Mouse (Mus musculus) Patski (cell line): ENCODE results near the gene Fmnl1. TPM values are rescaled to one million over a fixed set of nuclear protein-coding genes. Genes with fewer than 3 reads are reported as not detected.

Source experiments
- ATAC-seq: fragments of 100-300 bp; one replicate; pipeline ENCODE4 v1.8.0; 2021
- CTCF ChIA-PET: fragments of 350-600 bp; sonication (Branson Sonifier 250); formaldehyde crosslinking; loops from one replicate; lab custom pipeline; 2022; ENCODE audit warnings: inconsistent platforms; lab: Charles Lee
- POLR2A ChIA-PET: fragments of 350-600 bp; sonication (Branson Sonifier 250); formaldehyde crosslinking; loops from one replicate; lab custom pipeline; 2022; ENCODE audit warnings: antibody characterized with exemption, inconsistent platforms; lab: Charles Lee
- DNase-seq: peaks from one replicate; pipeline ENCODE4 v3.0.0-alpha.2; 2011; ENCODE audit warnings: low read depth, low spot score
- H3K27me3 ChIP-seq: fragments of 371-371 bp; one replicate; pipeline ENCODE4 v1.5.1; 2021
- CTCF ChIP-seq: fragments of 100-300 bp; IDR thresholded peaks from one replicate; pipeline ENCODE4 v1.5.1; 2021
- in situ Hi-C: fragments of 300-500 bp; cut with MboI; formaldehyde crosslinking; loops from 3 replicates; pipeline ENCODE4 v1.11.1; 2018; ENCODE audit warnings: low pct_unique_long_range_greater_than_20kb, mixed read lengths
- polyA plus RNA-seq: library from polyadenylated mRNA; unstranded; gene quantifications from one replicate; pipeline ENCODE4 v1.2.3, GENCODE M21; 2021

Fmnl1 gene
- polyA plus RNA-seq, 1 experiment from 2014 or later: 22.4 TPM

DNA sequence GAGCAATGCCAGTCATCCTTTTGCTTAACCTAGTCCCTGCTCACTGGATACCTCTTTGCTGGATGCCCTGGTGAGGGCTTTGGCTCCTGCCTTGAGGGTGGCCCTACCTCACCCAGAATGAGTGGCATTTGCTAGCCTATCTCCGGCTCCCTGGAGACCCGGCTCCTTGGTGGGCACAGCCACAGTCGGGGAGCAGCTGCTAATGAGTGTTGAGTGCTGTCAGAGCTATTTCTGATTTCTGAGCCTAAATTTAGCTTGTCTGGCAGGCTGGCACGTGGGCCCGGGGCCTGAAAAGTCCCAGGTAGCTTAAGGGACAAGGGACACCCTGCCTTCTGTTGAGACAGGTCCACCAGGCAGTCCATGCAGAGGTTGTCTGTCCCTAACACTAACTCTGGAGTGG is 6.3 kb downstream of the Fmnl1 start:
- DNase-seq: no peak
- in situ Hi-C loops: no loop called here
- TF ChIP-seq CTCF: no peak
- H3K27me3 ChIP-seq: no peaks in the 10 kb centered on the region
- ChIA-PET CTCF (no interaction called here), POLR2A (interaction anchor here (1.6 kb wide), 1 partner anchor 16 kb away, joined by 3 read pairs; no protein-coding TSS in a partner anchor)
- no peak for ATAC-seq

DNA sequence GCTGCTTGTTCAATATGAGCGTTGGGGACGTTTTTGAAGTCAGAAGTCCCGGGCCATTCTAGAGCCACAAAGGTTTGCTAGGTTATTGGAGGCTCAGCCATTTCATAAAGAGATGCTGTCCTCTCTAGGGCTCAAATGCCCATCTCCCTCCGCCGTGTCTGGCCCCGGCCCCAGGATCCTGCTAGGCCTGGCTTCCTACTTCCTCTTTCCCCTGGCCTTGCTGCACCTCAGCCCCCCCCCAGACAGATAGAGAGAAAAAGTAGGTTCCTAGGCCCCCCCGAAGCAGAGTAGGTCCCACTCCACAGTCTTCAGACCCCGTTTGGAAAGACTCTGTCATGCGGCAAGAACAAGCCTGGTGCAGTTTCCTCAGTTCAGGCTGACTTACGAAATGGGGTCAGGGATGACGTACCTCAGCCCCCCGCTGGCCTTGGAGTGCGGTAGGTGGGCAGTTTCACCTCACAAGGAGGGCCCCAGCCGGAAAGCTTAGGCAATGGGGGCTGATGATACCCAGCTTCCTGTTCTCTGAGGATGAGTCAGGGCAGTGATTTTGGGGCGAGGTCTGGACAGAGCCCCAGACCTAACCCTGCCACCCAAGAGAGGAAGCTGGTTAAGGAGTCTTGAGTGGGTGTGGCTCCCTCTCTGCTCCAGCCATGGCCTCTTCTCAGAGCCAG is 7.0 kb downstream of the Fmnl1 start:
- in situ Hi-C loops: no loop called here
- ATAC-seq (no peak), DNase-seq (no peak)
- H3K27me3 ChIP-seq: no peaks in the 10 kb centered on the region
- POLR2A ChIA-PET: interaction anchor here (1.6 kb wide), 1 partner anchor 15 kb away, joined by 3 read pairs; no protein-coding TSS in a partner anchor
- no peak for TF ChIP-seq CTCF
- CTCF ChIA-PET: no interaction called here

- POLR2A ChIA-PET: interaction anchor here (1.6 kb wide), 1 partner anchor 14 kb away, joined by 3 read pairs; no protein-coding TSS in a partner anchor
- no peak for DNase-seq
- CTCF ChIA-PET: no interaction called here
- no peak for ATAC-seq
- H3K27me3 ChIP-seq: no peaks in the 10 kb centered on the region
- no peak for TF ChIP-seq CTCF
- in situ Hi-C loops: no loop called here
These were observed 7.8 kb downstream of the Fmnl1 start for GRCm38 (mm10) chr11:103178748-103179147.

GRCm38 (mm10) chr11:103180426-103180825 is 9.5 kb downstream of the Fmnl1 start:
- ATAC-seq: no peak
- in situ Hi-C loops: no loop called here
- no peaks in the 10 kb centered on the region for H3K27me3 ChIP-seq
- no peak for DNase-seq
- ChIA-PET CTCF (no interaction called here), POLR2A (no interaction called here)
- TF ChIP-seq CTCF: no peak

DNA sequence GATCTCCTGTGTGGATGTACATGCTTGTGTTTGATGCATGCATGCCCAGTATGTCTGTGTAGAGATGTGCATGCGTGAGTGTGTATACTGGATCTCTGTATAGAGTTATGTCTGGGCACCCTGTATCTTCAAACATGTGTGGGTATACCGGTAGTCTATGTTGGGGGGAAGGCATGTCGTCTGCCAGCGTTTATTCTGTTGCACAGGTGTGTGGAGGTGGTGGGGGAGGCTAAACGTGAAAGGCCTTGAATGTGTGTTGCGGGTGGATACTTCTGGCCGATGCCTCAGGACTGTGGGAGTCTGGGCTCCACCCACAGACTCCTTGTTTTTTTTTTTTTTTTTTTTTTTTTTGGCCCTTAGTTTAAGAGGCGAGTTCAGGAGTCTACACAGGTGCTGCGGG is 10.4 kb downstream of the Fmnl1 start:
- CTCF ChIA-PET: interaction anchor here (0.8 kb wide), 1 partner anchor 13 kb away, joined by 3 read pairs; no protein-coding TSS in a partner anchor
- ATAC-seq: no peak
- in situ Hi-C loops: no loop called here
- TF ChIP-seq CTCF: no peak
- no peaks in the 10 kb centered on the region for H3K27me3 ChIP-seq
- DNase-seq: no peak
- POLR2A ChIA-PET: no interaction called here

- in situ Hi-C loops: no loop called here
- ATAC-seq (no peak), DNase-seq (no peak)
- no peaks in the 10 kb centered on the region for H3K27me3 ChIP-seq
- ChIA-PET CTCF (interaction anchor here (0.8 kb wide), 1 partner anchor 13 kb away, joined by 3 read pairs; no protein-coding TSS in a partner anchor), POLR2A (no interaction called here)
- TF ChIP-seq CTCF: no peak
These were observed 11.0 kb downstream of the Fmnl1 start for GRCm38 (mm10) chr11:103181911-103182310.

DNA sequence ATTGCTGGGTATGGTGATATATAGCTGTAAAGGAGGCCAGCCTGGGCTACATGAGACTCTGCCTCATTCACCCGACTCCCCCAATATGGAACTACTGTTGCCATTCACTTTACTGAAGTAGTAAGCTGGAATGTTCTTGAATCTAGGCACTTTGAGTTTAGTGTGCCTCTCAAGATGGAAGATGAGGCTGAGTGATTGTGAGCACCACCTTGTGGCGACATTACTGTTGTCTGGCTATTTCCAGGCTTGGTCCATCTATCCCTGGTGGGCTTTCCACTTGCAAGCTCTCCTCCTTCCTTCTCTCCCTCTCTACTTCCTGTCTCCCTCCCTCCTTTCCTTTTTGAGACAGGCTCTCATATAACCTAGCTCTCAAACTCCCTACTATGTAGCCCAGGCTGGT is 14.0 kb downstream of the Fmnl1 start:
- in situ Hi-C loops: no loop called here
- ATAC-seq: no peak
- no peak for DNase-seq
- no peaks in the 10 kb centered on the region for H3K27me3 ChIP-seq
- CTCF ChIA-PET: interaction anchor here (0.7 to 2.2 kb wide), 10 partner anchors 9 to 140 kb away, joined by 3 to 13 read pairs (median 4); partner anchors contain the start of genes Acbd4, Plcd3 and Spata32
- TF ChIP-seq CTCF: no peak
- POLR2A ChIA-PET: interaction anchor here (0.9 to 1.2 kb wide), 3 partner anchors 9 to 16 kb away, joined by 3 to 4 read pairs (median 3); no protein-coding TSS in a partner anchor

DNA sequence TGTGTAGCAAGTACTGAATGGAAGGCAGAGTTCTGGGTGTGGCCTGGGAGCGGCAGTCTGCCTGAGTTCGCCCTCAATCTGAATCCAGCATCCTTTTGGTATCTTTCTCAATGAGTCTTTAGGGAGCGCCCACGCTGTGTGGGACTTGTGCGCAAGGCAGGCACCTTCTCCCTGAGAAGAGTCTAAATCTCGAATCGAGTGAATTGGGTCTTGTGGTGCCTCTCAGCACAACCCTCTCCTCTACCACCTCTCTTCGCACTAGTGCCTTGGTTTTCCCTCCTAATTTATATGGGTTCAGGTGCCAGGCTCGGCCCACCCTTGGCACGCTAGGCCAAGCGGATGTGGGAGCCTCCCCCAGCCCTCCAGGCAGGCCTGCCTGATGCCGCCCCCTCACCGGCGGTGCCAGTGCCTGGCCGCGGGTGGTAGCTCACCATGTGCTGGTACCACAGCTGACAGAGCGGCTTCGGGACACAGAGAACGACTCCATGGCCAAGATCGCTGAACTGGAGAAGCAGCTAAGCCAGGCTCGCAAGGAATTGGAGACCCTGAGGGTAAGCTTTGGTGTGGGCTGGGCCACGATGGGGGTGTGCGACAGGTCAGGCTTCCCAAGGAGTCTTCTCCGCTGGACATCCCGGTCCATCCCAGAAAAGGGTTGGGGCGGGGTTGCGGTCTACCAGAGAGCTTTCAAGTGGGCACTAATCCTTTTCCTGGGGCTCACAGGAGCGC is 21.5 kb downstream of the Fmnl1 start:
- CTCF ChIA-PET: interaction anchor here (1.7 kb wide), 1 partner anchor 16 kb away, joined by 5 read pairs; no protein-coding TSS in a partner anchor
- DNase-seq (no peak), ATAC-seq (no peak)
- no peaks in the 10 kb centered on the region for H3K27me3 ChIP-seq
- TF ChIP-seq CTCF: no peak
- in situ Hi-C loops: no loop called here
- POLR2A ChIA-PET: interaction anchor here (0.6 to 0.9 kb wide), 2 partner anchors 15 to 18 kb away, joined by 3 read pairs; no protein-coding TSS in a partner anchor

- H3K27me3 ChIP-seq: no peaks in the 10 kb centered on the region
- ATAC-seq (no peak), DNase-seq (no peak)
- no peak for TF ChIP-seq CTCF
- CTCF ChIA-PET: interaction anchor here (1.2 to 1.7 kb wide), 2 partner anchors 17 to 37 kb away, joined by 3 to 5 read pairs; no protein-coding TSS in a partner anchor
- in situ Hi-C loops: no loop called here
- POLR2A ChIA-PET: interaction anchor here (0.6 to 0.9 kb wide), 2 partner anchors 15 to 17 kb away, joined by 3 read pairs; no protein-coding TSS in a partner anchor
These were observed 22.3 kb downstream of the Fmnl1 start for GRCm38 (mm10) chr11:103192956-103193824.

GRCm38 (mm10) chr11:103193825-103194168 is 22.9 kb downstream of the Fmnl1 start:
- no peak for DNase-seq
- no peak for TF ChIP-seq CTCF
- in situ Hi-C loops: no loop called here
- ATAC-seq: no peak
- CTCF ChIA-PET: interaction anchor here (1.2 kb wide), 1 partner anchor 36 kb away, joined by 3 read pairs; no protein-coding TSS in a partner anchor
- H3K27me3 ChIP-seq: no peaks in the 10 kb centered on the region
- POLR2A ChIA-PET: no interaction called here
